Mouse (Mus musculus): ENCODE data around the gene 4931428L18Rik. TPM values are rescaled to one million over a fixed set of nuclear protein-coding genes. Genes with fewer than 3 reads are reported as not detected.
A peak's percentile ranks its signal among the peaks of the same experiment; 100 is the strongest.

4931428L18Rik gene
- not detected in 2 replicates for polyA plus RNA-seq (2015; fragmentation: Nextera tagmentation; extraction: Ambion mirVana)

- Histone ChIP-seq H3K4me3 (no peak within 1 kb of the TSS), H3K9ac (no peak within 1 kb of the TSS), H3K4me1 (replicated peaks) (no peaks in the 10 kb centered on the region), H3K27me3 (no peaks in the 10 kb centered on the region), H3K4me2 (no peak within 1 kb of the TSS), H3K36me3 (no peaks in the 10 kb centered on the region), H3K9me3 (no peaks in the 10 kb centered on the region), H3K27ac (replicated peaks) (no peak within 1 kb of the TSS)
- ATAC-seq (ENCODE audit: low FRiP score, low read depth), result no peak
- 85% methylated on average over 7 of the region's 7 CpGs for WGBS
Measured at GRCm38 (mm10) chr1:31222564-31222963, at the start of gene 4931428L18Rik, which contains the start of gene Pih1d3. TSS of gene 4931428L18Rik (minus strand) at chr1:31222684. TSS of gene Pih1d3 (plus strand) at chr1:31222838.

GRCm38 (mm10) chr1:31260218-31260923 is 37.9 kb upstream of the 4931428L18Rik start:
- WGBS, result 77% methylated on average over 10 of the region's 10 CpGs
- Histone ChIP-seq H3K27me3 (no peaks in the 10 kb centered on the region), H3K36me3 (no peaks in the 10 kb centered on the region), H3K9me3 (no peaks in the 10 kb centered on the region), H3K4me2 (no peak overlapping the region), H3K4me3 (no peak overlapping the region), H3K9ac (no peak overlapping the region), H3K4me1 (replicated peaks) (no peaks in the 10 kb centered on the region), H3K27ac (replicated peaks) (no peak overlapping the region)
- no peak for ATAC-seq (ENCODE audit: low FRiP score, low read depth)

GRCm38 (mm10) chr1:31233319-31234036 is 11.0 kb upstream of the 4931428L18Rik start:
- H3K9ac ChIP-seq, result no peak overlapping the region
- H3K27ac ChIP-seq (replicated peaks), result no peak overlapping the region
- ATAC-seq (ENCODE audit: low FRiP score, low read depth), result peak; percentile 89
- H3K36me3 ChIP-seq, result no peaks in the 10 kb centered on the region
- no peaks in the 10 kb centered on the region; the same call in 1 of the 2 replicates for H3K4me1 ChIP-seq (replicated peaks)
- H3K4me2 ChIP-seq, result no peak overlapping the region
- 0 out of 2 replicates have a peak, but pooled peaks cover 2% of the 10 kb centered on the region for H3K27me3 ChIP-seq
- H3K4me3 ChIP-seq, result no peak overlapping the region
- H3K9me3 ChIP-seq, result no peaks in the 10 kb centered on the region

GRCm38 (mm10) chr1:31220599-31221250 is 1.8 kb downstream of the 4931428L18Rik start:
- no peak for ATAC-seq (ENCODE audit: low FRiP score, low read depth)
- H3K4me2 ChIP-seq, result no peak overlapping the region
- no peak overlapping the region for H3K27ac ChIP-seq (replicated peaks)
- no peaks in the 10 kb centered on the region for H3K9me3 ChIP-seq
- no peaks in the 10 kb centered on the region for H3K4me1 ChIP-seq (replicated peaks)
- H3K27me3 ChIP-seq, result no peaks in the 10 kb centered on the region
- WGBS, result 91% methylated on average over 4 of the region's 4 CpGs
- no peak overlapping the region for H3K9ac ChIP-seq
- H3K4me3 ChIP-seq, result no peak overlapping the region
- no peaks in the 10 kb centered on the region for H3K36me3 ChIP-seq

- H3K4me1 ChIP-seq (replicated peaks), result no peaks in the 10 kb centered on the region
- H3K36me3 ChIP-seq, result no peaks in the 10 kb centered on the region
- no peak for ATAC-seq (ENCODE audit: low FRiP score, low read depth)
- no peaks in the 10 kb centered on the region for H3K9me3 ChIP-seq
- no peak overlapping the region for H3K27ac ChIP-seq (replicated peaks)
- no peak overlapping the region for H3K4me2 ChIP-seq
- WGBS, result 90% methylated on average over 1 of the region's 1 CpGs
- no peaks in the 10 kb centered on the region for H3K27me3 ChIP-seq
- H3K9ac ChIP-seq, result no peak overlapping the region
- no peak overlapping the region for H3K4me3 ChIP-seq
Measured at GRCm38 (mm10) chr1:31214831-31215230, 7.7 kb downstream of the 4931428L18Rik start.

GRCm38 (mm10) chr1:31210144-31210543 is 12.3 kb downstream of the 4931428L18Rik start:
- H3K27ac ChIP-seq (replicated peaks), result no peak overlapping the region
- H3K9ac ChIP-seq, result no peak overlapping the region
- H3K36me3 ChIP-seq, result no peaks in the 10 kb centered on the region
- H3K27me3 ChIP-seq, result no peaks in the 10 kb centered on the region
- no peaks in the 10 kb centered on the region for H3K4me1 ChIP-seq (replicated peaks)
- no peak overlapping the region for H3K4me3 ChIP-seq
- H3K4me2 ChIP-seq, result no peak overlapping the region
- no peaks in the 10 kb centered on the region for H3K9me3 ChIP-seq
- ATAC-seq (ENCODE audit: low FRiP score, low read depth), result peak; percentile 79; the same call in 1 of the 2 replicates
- under 1% methylated on average over 5 of the region's 5 CpGs for WGBS

GRCm38 (mm10) chr1:31205770-31206169 is 16.7 kb downstream of the 4931428L18Rik start:
- Histone ChIP-seq H3K4me3 (no peak overlapping the region), H3K4me1 (replicated peaks) (no peaks in the 10 kb centered on the region), H3K9ac (no peak overlapping the region), H3K4me2 (no peak overlapping the region), H3K27me3 (no peaks in the 10 kb centered on the region), H3K36me3 (no peaks in the 10 kb centered on the region), H3K27ac (replicated peaks) (no peak overlapping the region), H3K9me3 (no peaks in the 10 kb centered on the region)
- ATAC-seq (ENCODE audit: low FRiP score, low read depth), result no peak
- WGBS, result 82% methylated on average over 3 of the region's 3 CpGs

GRCm38 (mm10) chr1:31205346-31205745 is 17.1 kb downstream of the 4931428L18Rik start:
- no peaks in the 10 kb centered on the region for H3K36me3 ChIP-seq
- H3K4me2 ChIP-seq, result no peak overlapping the region
- H3K9me3 ChIP-seq, result no peaks in the 10 kb centered on the region
- no peaks in the 10 kb centered on the region for H3K4me1 ChIP-seq (replicated peaks)
- no peak overlapping the region for H3K27ac ChIP-seq (replicated peaks)
- H3K27me3 ChIP-seq, result no peaks in the 10 kb centered on the region
- H3K4me3 ChIP-seq, result no peak overlapping the region
- 61% methylated on average over 7 of the region's 7 CpGs for WGBS
- no peak overlapping the region for H3K9ac ChIP-seq
- no peak for ATAC-seq (ENCODE audit: low FRiP score, low read depth)

GRCm38 (mm10) chr1:31203771-31204170 is 18.7 kb downstream of the 4931428L18Rik start:
- no peaks in the 10 kb centered on the region for H3K27me3 ChIP-seq
- H3K4me2 ChIP-seq, result no peak overlapping the region
- no peak overlapping the region for H3K27ac ChIP-seq (replicated peaks)
- H3K9me3 ChIP-seq, result no peaks in the 10 kb centered on the region
- ATAC-seq (ENCODE audit: low FRiP score, low read depth), result no peak
- H3K9ac ChIP-seq, result no peak overlapping the region
- 92% methylated on average over 10 of the region's 10 CpGs for WGBS
- no peaks in the 10 kb centered on the region for H3K36me3 ChIP-seq
- H3K4me1 ChIP-seq (replicated peaks), result no peaks in the 10 kb centered on the region
- H3K4me3 ChIP-seq, result no peak overlapping the region

- Histone ChIP-seq H3K27me3 (no peaks in the 10 kb centered on the region), H3K9me3 (no peaks in the 10 kb centered on the region), H3K4me2 (no peak overlapping the region), H3K27ac (replicated peaks) (no peak overlapping the region), H3K4me3 (no peak overlapping the region), H3K36me3 (no peaks in the 10 kb centered on the region), H3K9ac (no peak overlapping the region), H3K4me1 (replicated peaks) (no peaks in the 10 kb centered on the region)
- 63% methylated on average over 3 of the region's 3 CpGs for WGBS
- no peak for ATAC-seq (ENCODE audit: low FRiP score, low read depth)
Measured at GRCm38 (mm10) chr1:31196959-31197358, 25.5 kb downstream of the 4931428L18Rik start.

GRCm38 (mm10) chr1:31195633-31196032 is 26.9 kb downstream of the 4931428L18Rik start:
- H3K4me3 ChIP-seq, result no peak overlapping the region
- 75% methylated on average over 1 of the region's 1 CpGs for WGBS
- H3K4me2 ChIP-seq, result no peak overlapping the region
- no peak overlapping the region for H3K27ac ChIP-seq (replicated peaks)
- H3K27me3 ChIP-seq, result no peaks in the 10 kb centered on the region
- H3K9me3 ChIP-seq, result no peaks in the 10 kb centered on the region
- H3K36me3 ChIP-seq, result no peaks in the 10 kb centered on the region
- ATAC-seq (ENCODE audit: low FRiP score, low read depth), result no peak
- H3K4me1 ChIP-seq (replicated peaks), result no peaks in the 10 kb centered on the region
- no peak overlapping the region for H3K9ac ChIP-seq

- no peak overlapping the region for H3K9ac ChIP-seq
- no peak for ATAC-seq (ENCODE audit: low FRiP score, low read depth)
Measured at GRCm38 (mm10) chr1:31190237-31190866, 32.1 kb downstream of the 4931428L18Rik start.

More at GRCm38 (mm10) chr1:31190237-31190866, 32.1 kb downstream of the 4931428L18Rik start:
- Histone ChIP-seq H3K27me3 (no peaks in the 10 kb centered on the region), H3K9me3 (no peaks in the 10 kb centered on the region), H3K36me3 (no peaks in the 10 kb centered on the region), H3K4me3 (no peak overlapping the region), H3K4me1 (replicated peaks) (no peaks in the 10 kb centered on the region), H3K4me2 (no peak overlapping the region), H3K27ac (replicated peaks) (no peak overlapping the region)
- 84% methylated on average over 10 of the region's 10 CpGs for WGBS

Data from hindbrain, embryonic 15.5 days (tissue).